Mouse (Mus musculus): ENCODE measurements around the gene Trip12. TPM values are rescaled to one million over a fixed set of nuclear protein-coding genes. Genes with fewer than 3 reads are reported as not detected.

Gene Trip12
- polyA plus RNA-seq, 1 experiment, result 8.7 TPM

DNA sequence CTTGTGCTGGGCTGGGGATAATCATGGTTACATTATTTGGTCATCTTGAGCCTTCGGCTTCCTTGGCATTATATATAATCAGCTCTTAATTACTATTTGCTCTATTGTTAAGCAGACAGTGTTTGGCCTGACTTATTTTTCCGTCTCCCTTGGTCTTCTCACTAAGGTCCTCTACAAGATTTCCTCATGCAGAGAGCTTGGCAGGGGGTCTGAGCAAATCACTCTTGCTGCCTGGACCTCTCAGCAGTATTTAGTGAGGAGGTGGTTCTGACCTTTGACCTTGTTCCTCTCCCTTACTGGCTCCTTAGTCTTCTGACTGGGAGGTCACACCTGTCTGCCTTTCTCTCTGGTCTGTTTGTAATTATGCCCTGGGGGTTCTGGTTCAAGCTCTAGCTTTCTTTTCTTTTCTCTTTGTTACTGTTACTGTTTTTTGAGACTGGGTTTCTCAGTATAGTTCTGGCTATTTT is 41.8 kb upstream of the Trip12 start:
- no peak for TF ChIP-seq POLR2A (IDR thresholded peaks at IDR 0.05; ENCODE audit: low read depth, low read length)
- no peak for TF ChIP-seq CTCF (IDR thresholded peaks at IDR 0.05; ENCODE audit: extremely low read depth, insufficient read length, insufficient replicate concordance, low read depth, low read length)
- no peak overlapping the region for H3K4me3 ChIP-seq (ENCODE audit: low read depth, low read length)
- H3K36me3 ChIP-seq (ENCODE audit: control insufficient read depth, insufficient read depth, low read length), result no peaks in the 10 kb centered on the region
- H3K27ac ChIP-seq (ENCODE audit: insufficient read depth, low read depth, low read length), result no peak overlapping the region
- H3K27me3 ChIP-seq (ENCODE audit: control insufficient read depth, insufficient read depth, low read length), result no peaks in the 10 kb centered on the region
- H3K4me1 ChIP-seq (ENCODE audit: control insufficient read depth, insufficient read depth, insufficient read length, low read length), result no peaks in the 10 kb centered on the region
- 74% methylated on average over 2 of the region's 2 CpGs for WGBS

DNA sequence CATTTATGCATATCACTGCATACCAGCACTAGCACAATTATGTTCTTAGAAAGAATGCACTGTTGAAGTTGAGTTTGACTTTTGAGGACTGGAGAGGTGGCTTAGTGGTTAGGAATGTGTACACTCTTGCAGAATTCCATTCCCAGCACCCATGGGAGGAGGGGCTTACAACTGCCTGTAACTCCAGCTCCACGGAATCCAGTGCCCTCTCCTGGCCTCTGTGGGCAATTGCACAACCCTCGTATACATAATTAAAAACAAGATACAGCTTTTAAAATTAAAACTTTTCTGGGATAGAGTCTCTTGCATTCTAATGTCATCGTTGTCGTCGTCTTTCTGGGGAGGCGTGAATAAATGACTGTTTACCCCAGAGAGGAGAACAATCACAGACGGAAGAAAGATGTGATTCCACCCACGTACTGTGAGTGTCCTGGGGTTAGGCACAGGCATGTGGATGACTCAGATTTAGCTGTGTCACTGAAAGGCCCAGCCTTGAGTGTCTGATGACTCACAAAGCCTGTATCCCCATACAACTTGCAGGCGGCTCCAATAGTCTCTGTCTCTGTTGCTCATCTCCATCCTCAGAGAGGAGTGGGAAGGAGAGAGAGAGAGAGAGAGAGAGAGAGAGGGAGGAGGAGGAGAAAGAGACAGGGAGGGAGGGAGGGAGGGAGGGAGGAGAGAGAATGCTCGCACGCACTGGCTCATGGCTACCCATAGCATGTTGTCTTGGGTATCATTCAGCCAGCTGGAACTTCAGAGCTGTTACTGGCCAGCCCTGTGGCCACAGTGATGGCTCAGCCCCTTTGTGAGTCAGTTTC is 41.1 kb upstream of the Trip12 start:
- Histone ChIP-seq H3K27ac (ENCODE audit: insufficient read depth, low read depth, low read length) (no peak overlapping the region), H3K27me3 (ENCODE audit: control insufficient read depth, insufficient read depth, low read length) (no peaks in the 10 kb centered on the region), H3K36me3 (ENCODE audit: control insufficient read depth, insufficient read depth, low read length) (no peaks in the 10 kb centered on the region), H3K4me1 (ENCODE audit: control insufficient read depth, insufficient read depth, insufficient read length, low read length) (no peaks in the 10 kb centered on the region), H3K4me3 (ENCODE audit: low read depth, low read length) (no peak overlapping the region)
- WGBS, result 78% methylated on average over 11 of the region's 11 CpGs
- peak; percentile 31; the same call in 1 of the 2 replicates for TF ChIP-seq CTCF (IDR thresholded peaks at IDR 0.05; ENCODE audit: extremely low read depth, insufficient read length, insufficient replicate concordance, low read depth, low read length)
- no peak for TF ChIP-seq POLR2A (IDR thresholded peaks at IDR 0.05; ENCODE audit: low read depth, low read length)

DNA sequence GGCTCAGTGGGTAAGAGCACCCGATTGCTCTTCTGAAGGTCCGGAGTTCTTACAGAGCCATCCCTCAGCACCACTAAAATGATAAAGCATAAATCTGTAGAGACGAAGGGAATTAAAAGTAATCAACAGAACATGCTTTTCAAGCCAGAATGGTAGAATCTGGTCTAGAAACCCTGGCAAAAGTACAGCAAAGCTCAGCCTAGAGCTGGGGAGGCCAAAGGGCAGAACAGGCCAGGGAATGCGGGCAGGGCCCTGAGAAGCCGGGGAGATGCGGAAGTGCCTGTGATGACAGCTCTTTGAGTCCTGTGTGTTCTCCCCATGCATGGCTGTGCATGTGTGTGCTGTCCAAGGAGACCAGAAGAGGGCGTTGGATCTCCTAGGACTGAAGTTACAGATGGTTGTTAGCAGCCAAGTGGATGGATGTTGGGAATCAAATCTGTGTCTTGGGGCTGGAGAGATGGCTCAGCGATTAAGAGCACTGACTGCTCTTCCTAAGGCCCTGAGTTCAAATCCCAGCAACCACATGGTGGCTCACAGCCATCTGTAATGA is 39.3 kb upstream of the Trip12 start:
- 83% methylated on average over 8 of the region's 8 CpGs for WGBS

DNA sequence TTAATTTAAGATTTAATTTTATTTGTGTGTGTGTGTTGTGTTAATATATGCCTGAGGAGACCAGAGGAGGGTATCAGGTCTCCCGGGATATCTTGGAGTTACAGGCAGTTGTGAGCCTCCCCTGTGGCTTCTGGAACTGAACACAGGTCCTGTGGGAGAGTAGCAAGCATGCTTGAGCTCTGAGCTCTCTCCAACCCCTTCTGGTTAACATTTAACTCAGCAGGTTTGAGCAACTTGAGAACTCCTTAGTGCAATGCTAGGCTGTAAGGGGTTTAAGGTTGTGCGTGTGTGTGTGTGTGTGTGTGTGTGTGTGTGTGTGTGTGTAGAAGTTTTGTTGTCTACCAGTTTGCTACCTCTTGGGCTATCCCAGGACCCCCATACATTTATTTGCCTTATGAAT is 37.3 kb upstream of the Trip12 start:
- no peaks in the 10 kb centered on the region for H3K36me3 ChIP-seq (ENCODE audit: control insufficient read depth, insufficient read depth, low read length)
- H3K4me1 ChIP-seq (ENCODE audit: control insufficient read depth, insufficient read depth, insufficient read length, low read length), result no peaks in the 10 kb centered on the region
- 49% methylated on average over 2 of the region's 2 CpGs for WGBS
- H3K4me3 ChIP-seq (ENCODE audit: low read depth, low read length), result no peak overlapping the region
- no peak for TF ChIP-seq POLR2A (IDR thresholded peaks at IDR 0.05; ENCODE audit: low read depth, low read length)
- no peaks in the 10 kb centered on the region for H3K27me3 ChIP-seq (ENCODE audit: control insufficient read depth, insufficient read depth, low read length)
- H3K27ac ChIP-seq (ENCODE audit: insufficient read depth, low read depth, low read length), result no peak overlapping the region

More for the DNA sequence above, 39.3 kb upstream of the Trip12 start:
- Histone ChIP-seq H3K4me1 (ENCODE audit: control insufficient read depth, insufficient read depth, insufficient read length, low read length) (no peaks in the 10 kb centered on the region), H3K4me3 (ENCODE audit: low read depth, low read length) (no peak overlapping the region), H3K36me3 (ENCODE audit: control insufficient read depth, insufficient read depth, low read length) (no peaks in the 10 kb centered on the region), H3K27me3 (ENCODE audit: control insufficient read depth, insufficient read depth, low read length) (no peaks in the 10 kb centered on the region), H3K27ac (ENCODE audit: insufficient read depth, low read depth, low read length) (no peak overlapping the region)
- TF ChIP-seq POLR2A (IDR thresholded peaks at IDR 0.05; ENCODE audit: low read depth, low read length) (no peak), CTCF (IDR thresholded peaks at IDR 0.05; ENCODE audit: extremely low read depth, insufficient read length, insufficient replicate concordance, low read depth, low read length) (no peak)

DNA sequence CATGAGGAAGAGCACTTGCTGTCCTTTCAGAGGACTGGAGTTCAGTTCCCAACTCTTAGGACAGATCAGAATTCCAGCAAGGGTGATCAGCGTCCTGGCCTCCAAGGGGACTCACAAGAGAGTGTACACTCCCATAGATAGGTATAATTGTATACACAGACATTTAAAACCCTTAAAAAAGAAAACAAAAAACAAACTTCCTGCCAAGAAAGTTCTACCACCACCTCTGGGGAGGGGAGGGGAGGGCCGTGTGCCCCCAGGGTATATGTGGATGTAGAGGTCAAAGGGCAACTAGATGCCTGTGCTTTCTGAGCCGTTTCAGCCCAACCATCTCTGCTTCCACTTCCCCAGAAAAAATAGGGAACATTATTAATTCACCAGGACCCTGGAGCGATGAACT is 32.6 kb upstream of the Trip12 start:
- Histone ChIP-seq H3K27ac (ENCODE audit: insufficient read depth, low read depth, low read length) (no peak overlapping the region), H3K4me1 (ENCODE audit: control insufficient read depth, insufficient read depth, insufficient read length, low read length) (no peaks in the 10 kb centered on the region), H3K4me3 (ENCODE audit: low read depth, low read length) (no peak overlapping the region), H3K36me3 (ENCODE audit: control insufficient read depth, insufficient read depth, low read length) (no peaks in the 10 kb centered on the region), H3K27me3 (ENCODE audit: control insufficient read depth, insufficient read depth, low read length) (no peaks in the 10 kb centered on the region)
- TF ChIP-seq CTCF (IDR thresholded peaks at IDR 0.05; ENCODE audit: extremely low read depth, insufficient read length, insufficient replicate concordance, low read depth, low read length), result no peak
- 67% methylated on average over 4 of the region's 4 CpGs for WGBS

DNA sequence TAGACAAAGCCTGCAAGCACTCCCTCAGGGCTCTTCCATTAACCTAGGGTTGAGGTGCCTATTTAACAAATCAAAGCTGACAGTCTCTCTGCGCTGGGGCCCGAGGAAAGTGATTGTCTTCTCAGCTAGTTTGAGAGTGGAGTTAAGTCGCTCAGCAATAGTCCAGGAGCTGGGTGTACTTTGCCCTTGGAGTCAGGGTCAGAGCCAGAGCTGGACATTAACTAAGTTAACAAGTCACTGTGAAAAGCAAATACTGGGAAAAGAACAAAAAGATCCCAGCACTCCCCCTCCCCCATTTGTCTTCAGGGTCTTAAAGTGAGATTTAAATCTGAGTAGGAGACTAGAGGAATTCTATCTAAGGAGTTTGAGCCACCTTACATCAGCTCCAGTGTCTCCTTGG is 31.8 kb upstream of the Trip12 start:
- no peaks in the 10 kb centered on the region for H3K36me3 ChIP-seq (ENCODE audit: control insufficient read depth, insufficient read depth, low read length)
- H3K4me3 ChIP-seq (ENCODE audit: low read depth, low read length), result no peak overlapping the region
- WGBS, result 51% methylated on average over 3 of the region's 3 CpGs
- no peaks in the 10 kb centered on the region for H3K4me1 ChIP-seq (ENCODE audit: control insufficient read depth, insufficient read depth, insufficient read length, low read length)
- no peak overlapping the region for H3K27ac ChIP-seq (ENCODE audit: insufficient read depth, low read depth, low read length)
- no peaks in the 10 kb centered on the region for H3K27me3 ChIP-seq (ENCODE audit: control insufficient read depth, insufficient read depth, low read length)
- TF ChIP-seq POLR2A (IDR thresholded peaks at IDR 0.05; ENCODE audit: low read depth, low read length) (no peak), CTCF (IDR thresholded peaks at IDR 0.05; ENCODE audit: extremely low read depth, insufficient read length, insufficient replicate concordance, low read depth, low read length) (no peak)

DNA sequence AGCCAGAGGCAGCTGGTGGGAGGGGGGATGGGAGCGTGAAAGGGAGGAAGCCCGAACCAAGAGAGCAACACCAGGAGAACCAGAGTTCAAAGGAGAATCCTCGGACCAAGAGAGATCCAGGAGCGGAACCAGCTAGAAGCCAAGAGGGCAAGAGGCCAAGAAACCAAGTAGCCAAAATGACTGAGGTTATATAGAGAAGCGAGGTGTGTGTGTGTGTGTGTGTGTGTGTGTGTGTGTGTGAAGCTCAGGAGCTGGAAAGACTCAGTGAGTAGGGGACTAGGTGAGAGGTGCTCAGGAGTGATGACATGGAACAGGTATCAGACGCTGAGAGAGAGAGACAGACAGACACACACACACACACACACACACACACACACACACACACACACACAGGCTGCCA is 30.8 kb upstream of the Trip12 start:
- H3K27ac ChIP-seq (ENCODE audit: insufficient read depth, low read depth, low read length), result no peak overlapping the region
- H3K27me3 ChIP-seq (ENCODE audit: control insufficient read depth, insufficient read depth, low read length), result no peaks in the 10 kb centered on the region

More for the DNA sequence above, 30.8 kb upstream of the Trip12 start:
- H3K4me3 ChIP-seq (ENCODE audit: low read depth, low read length), result no peak overlapping the region
- 74% methylated on average over 6 of the region's 6 CpGs for WGBS
- TF ChIP-seq CTCF (IDR thresholded peaks at IDR 0.05; ENCODE audit: extremely low read depth, insufficient read length, insufficient replicate concordance, low read depth, low read length), result no peak
- TF ChIP-seq POLR2A (IDR thresholded peaks at IDR 0.05; ENCODE audit: low read depth, low read length), result no peak
- H3K4me1 ChIP-seq (ENCODE audit: control insufficient read depth, insufficient read depth, insufficient read length, low read length), result no peaks in the 10 kb centered on the region
- no peaks in the 10 kb centered on the region for H3K36me3 ChIP-seq (ENCODE audit: control insufficient read depth, insufficient read depth, low read length)

Data from small intestine, adult 2 months (tissue).